Mouse (Mus musculus): ENCODE data around the gene Elmo3. TPM values are rescaled to one million over a fixed set of nuclear protein-coding genes. Genes with fewer than 3 reads are reported as not detected.
A peak's percentile ranks its signal among the peaks of the same experiment; 100 is the strongest.

Elmo3 gene
- total and polyA plus RNA-seq, 2 experiments from 2014 or later: 1.4 to 1.9 TPM

- H3K27me3 ChIP-seq (ENCODE audit: control insufficient read depth, insufficient read depth, low read length): peaks cover 9% of the 10 kb centered on the region; the same call in 1 of the 2 replicates
- no peak overlapping the region for H3K4me2 ChIP-seq (ENCODE audit: low read depth, low read length)
- H3K9ac ChIP-seq (replicated peaks; ENCODE audit: low read depth, low read length): no peak overlapping the region
- TF ChIP-seq CTCF (IDR thresholded peaks at IDR 0.05; ENCODE audit: low read depth) (no peak), EP300 (IDR thresholded peaks at IDR 0.05; ENCODE audit: low read depth) (no peak)
- DNase-seq (ENCODE audit: low spot score) (no peak), ATAC-seq (ENCODE audit: insufficient read depth, low read depth) (no peak)
- WGBS: 74% methylated on average over 7 of the region's 7 CpGs
- H3K4me3 ChIP-seq (ENCODE audit: low read depth, low read length): no peak overlapping the region
- no peak overlapping the region for H3K27ac ChIP-seq (ENCODE audit: low read depth)
- peaks cover 23% of the 10 kb centered on the region for H3K4me1 ChIP-seq (ENCODE audit: control insufficient read depth, insufficient read depth)
- H3K36me3 ChIP-seq (replicated peaks; ENCODE audit: control insufficient read depth, insufficient read depth, low read length): no peaks in the 10 kb centered on the region; the same call in 1 of the 2 replicates
- H3K9me3 ChIP-seq (replicated peaks; ENCODE audit: control insufficient read depth, low read length): no peaks in the 10 kb centered on the region
These were observed 44.9 kb upstream of the Elmo3 start for GRCm38 (mm10) chr8:105260371-105261099.

- Histone ChIP-seq H3K4me3 (ENCODE audit: low read depth, low read length) (no peak overlapping the region), H3K9me3 (replicated peaks; ENCODE audit: control insufficient read depth, low read length) (no peaks in the 10 kb centered on the region), H3K4me2 (ENCODE audit: low read depth, low read length) (no peak overlapping the region), H3K27ac (ENCODE audit: low read depth) (no peak overlapping the region), H3K36me3 (replicated peaks; ENCODE audit: control insufficient read depth, insufficient read depth, low read length) (no peaks in the 10 kb centered on the region; the same call in 1 of the 2 replicates), H3K4me1 (ENCODE audit: control insufficient read depth, insufficient read depth) (peaks cover 22% of the 10 kb centered on the region), H3K27me3 (ENCODE audit: control insufficient read depth, insufficient read depth, low read length) (peaks cover 6% of the 10 kb centered on the region; the same call in 1 of the 2 replicates), H3K9ac (replicated peaks; ENCODE audit: low read depth, low read length) (no peak overlapping the region)
- no peak for ATAC-seq (ENCODE audit: insufficient read depth, low read depth)
- WGBS: 83% methylated on average over 12 of the region's 12 CpGs
- TF ChIP-seq EP300 (IDR thresholded peaks at IDR 0.05; ENCODE audit: low read depth) (no peak), CTCF (IDR thresholded peaks at IDR 0.05; ENCODE audit: low read depth) (no peak)
- DNase-seq (ENCODE audit: low spot score): no peak
These were observed 43.9 kb upstream of the Elmo3 start for GRCm38 (mm10) chr8:105261326-105261980.

GRCm38 (mm10) chr8:105263244-105263912, 42.0 kb upstream of the Elmo3 start:
- H3K9ac ChIP-seq (replicated peaks; ENCODE audit: low read depth, low read length): no peak overlapping the region
- H3K4me3 ChIP-seq (ENCODE audit: low read depth, low read length): no peak overlapping the region; the same call in 1 of the 2 replicates
- peaks cover 13% of the 10 kb centered on the region for H3K27me3 ChIP-seq (ENCODE audit: control insufficient read depth, insufficient read depth, low read length)

GRCm38 (mm10) chr8:105264024-105264982, 41.1 kb upstream of the Elmo3 start, which contains the start of the genes Tradd and Fbxl8:
TSS of gene Tradd (minus strand) at chr8:105264609.
TSS of gene Fbxl8 (plus strand) at chr8:105264648.
- H3K4me1 ChIP-seq (ENCODE audit: control insufficient read depth, insufficient read depth): peaks cover 24% of the 10 kb centered on the region
- H3K36me3 ChIP-seq (replicated peaks; ENCODE audit: control insufficient read depth, insufficient read depth, low read length): 0 out of 2 replicates have a peak, but pooled peaks cover 4% of the 10 kb centered on the region
- peaks cover 9% of the 10 kb centered on the region for H3K27me3 ChIP-seq (ENCODE audit: control insufficient read depth, insufficient read depth, low read length)
- TF ChIP-seq EP300 (IDR thresholded peaks at IDR 0.05; ENCODE audit: low read depth): no peak
- TF ChIP-seq CTCF (IDR thresholded peaks at IDR 0.05; ENCODE audit: low read depth): no peak
- ATAC-seq (ENCODE audit: insufficient read depth, low read depth) (peak; percentile 66), DNase-seq (ENCODE audit: low spot score) (peak; percentile 67)
- H3K4me3 ChIP-seq (ENCODE audit: low read depth, low read length): peak within 1 kb of the TSS; percentile 74
- H3K9ac ChIP-seq (replicated peaks; ENCODE audit: low read depth, low read length): peak within 1 kb of the TSS; percentile 55
- under 1% methylated on average over 54 of the region's 54 CpGs for WGBS
- H3K4me2 ChIP-seq (ENCODE audit: low read depth, low read length): peak within 1 kb of the TSS; percentile 94
- H3K27ac ChIP-seq (ENCODE audit: low read depth): no peak within 1 kb of the TSS
- H3K9me3 ChIP-seq (replicated peaks; ENCODE audit: control insufficient read depth, low read length): no peaks in the 10 kb centered on the region

More at GRCm38 (mm10) chr8:105263244-105263912, 42.0 kb upstream of the Elmo3 start:
- peaks cover 24% of the 10 kb centered on the region for H3K4me1 ChIP-seq (ENCODE audit: control insufficient read depth, insufficient read depth)
- H3K27ac ChIP-seq (ENCODE audit: low read depth): no peak overlapping the region
- TF ChIP-seq EP300 (IDR thresholded peaks at IDR 0.05; ENCODE audit: low read depth) (no peak), CTCF (IDR thresholded peaks at IDR 0.05; ENCODE audit: low read depth) (peak; percentile 9; the same call in 1 of the 2 replicates)
- no peak for ATAC-seq (ENCODE audit: insufficient read depth, low read depth)
- peaks cover 4% of the 10 kb centered on the region; the same call in 1 of the 2 replicates for H3K36me3 ChIP-seq (replicated peaks; ENCODE audit: control insufficient read depth, insufficient read depth, low read length)
- 40% methylated on average over 16 of the region's 16 CpGs for WGBS
- no peak for DNase-seq (ENCODE audit: low spot score)
- H3K9me3 ChIP-seq (replicated peaks; ENCODE audit: control insufficient read depth, low read length): no peaks in the 10 kb centered on the region
- H3K4me2 ChIP-seq (ENCODE audit: low read depth, low read length): 0 out of 2 replicates have a peak overlapping the region, but pooled peaks have one; percentile 94
